ENCODE assay signal across 12 mouse cellular contexts in the genomic region with DNA sequence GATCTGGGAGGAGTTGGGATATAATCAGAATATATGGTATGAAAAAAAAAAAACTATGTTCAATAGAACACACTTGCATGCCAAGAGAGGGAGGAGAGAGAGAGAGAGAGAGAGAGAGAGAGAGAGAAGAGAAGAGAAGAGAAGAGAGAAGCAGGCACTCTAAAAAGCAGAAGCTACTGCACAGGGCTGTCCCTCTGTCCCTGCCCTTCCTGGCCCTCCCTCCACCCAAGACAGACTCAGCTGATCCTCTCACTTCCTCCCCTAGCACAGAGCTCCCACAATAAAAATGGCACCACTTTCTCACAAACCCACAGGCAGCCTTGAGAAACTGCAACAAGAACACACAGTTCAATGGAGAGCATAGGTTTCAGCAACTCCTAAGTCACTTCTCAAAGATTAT. TPM values are rescaled to one million over a fixed set of nuclear protein-coding genes. Genes with fewer than 3 reads are reported as not detected.
A peak's percentile ranks its signal among the peaks of the same experiment; 100 is the strongest.
DNase-seq lines count a peak whose midpoint lies in the region; ATAC-seq lines count a peak whose summit lies in the region.
"Had no signal": no experiment of that assay in that cellular context is flagged by ENCODE, and none has a peak within 500 bp of the region (broad histone marks: within the 10 kb centered on the region; RNA-seq: fewer than 3 reads in every experiment).

No protein-coding gene starts in this region.

- ATAC-seq in hindbrain, embryonic 13.5 days (ENCODE audit: low FRiP score), result no peak
- ATAC-seq in forebrain, embryonic 15.5 days (replicated peaks), result no peak
- no peak for ATAC-seq in cerebellum, adult (ENCODE audit: insufficient number of reproducible peaks, low FRiP score, low TSS enrichment)
- ATAC-seq: forebrain, embryonic 16.5 days had no signal

- no peak overlapping the region for H3K4me3 ChIP-seq in hindbrain, embryonic 13.5 days
- H3K4me3 ChIP-seq in forebrain, embryonic 15.5 days, result no peak overlapping the region
- H3K4me3 ChIP-seq: heart, adult 2 months; lung, embryonic 15.5 days; neural tube, embryonic 12.5 days had no signal

- no peaks in the 10 kb centered on the region for H3K27me3 ChIP-seq in hindbrain, embryonic 13.5 days
- H3K27me3 ChIP-seq in forebrain, embryonic 15.5 days, result no peaks in the 10 kb centered on the region
- H3K27me3 ChIP-seq: lung, embryonic 15.5 days; neural tube, embryonic 12.5 days had no signal

- H3K27ac ChIP-seq in hindbrain, embryonic 13.5 days, result no peak overlapping the region
- no peak overlapping the region for H3K27ac ChIP-seq in forebrain, embryonic 15.5 days (replicated peaks)
- H3K27ac ChIP-seq: heart, adult 2 months; lung, embryonic 15.5 days; neural tube, embryonic 12.5 days had no signal

- peaks cover 8% of the 10 kb centered on the region for H3K4me1 ChIP-seq in hindbrain, embryonic 13.5 days (replicated peaks)
- H3K4me1 ChIP-seq in forebrain, embryonic 15.5 days, result peaks cover 9% of the 10 kb centered on the region
- H3K4me1 ChIP-seq: neural tube, embryonic 12.5 days had no signal

- H3K4me2 ChIP-seq in hindbrain, embryonic 13.5 days, result no peak overlapping the region
- H3K4me2 ChIP-seq in forebrain, embryonic 15.5 days (replicated peaks), result no peak overlapping the region
- H3K4me2 ChIP-seq: lung, embryonic 15.5 days; neural tube, embryonic 12.5 days had no signal

- H3K9me3 ChIP-seq in hindbrain, embryonic 13.5 days, result no peaks in the 10 kb centered on the region
- H3K9me3 ChIP-seq in forebrain, embryonic 15.5 days, result no peaks in the 10 kb centered on the region
- H3K9me3 ChIP-seq: lung, embryonic 15.5 days; neural tube, embryonic 12.5 days had no signal

- H3K36me3 ChIP-seq in hindbrain, embryonic 13.5 days, result no peaks in the 10 kb centered on the region
- H3K36me3 ChIP-seq in forebrain, embryonic 15.5 days, result no peaks in the 10 kb centered on the region
- H3K36me3 ChIP-seq: lung, embryonic 15.5 days; neural tube, embryonic 12.5 days had no signal

- peak; percentile 96 for DNase-seq in heart, adult 11 months
- no peak for DNase-seq in heart, postnatal 4 days
- peak; percentile 79 for DNase-seq in A20 (ENCODE audit: low read depth, low spot score)
- DNase-seq in c-Kit-positive CD71-negative TER-119-negative erythroid progenitor cells, embryonic 14.5 days (ENCODE audit: low read depth), result peak; percentile 36
- DNase-seq in monocyte, adult 2 months (ENCODE audit: low read depth in 1 of 2, low spot score in 2 of 2), result peak; percentile 46 to 62

- no peak overlapping the region for H3K9ac ChIP-seq in hindbrain, embryonic 13.5 days
- H3K9ac ChIP-seq in forebrain, embryonic 15.5 days (replicated peaks), result no peak overlapping the region
- H3K9ac ChIP-seq: lung, embryonic 15.5 days; neural tube, embryonic 12.5 days had no signal

RNA-seq across cellular contexts. Expression of a gene that starts 2.2 kb away (rescaled TPM):
- total RNA-seq in heart, postnatal 4 days (2021), result 10 to 100 TPM; 23.0 to 26.1 TPM
- polyA plus RNA-seq in hindbrain, embryonic 13.5 days (2015; fragmentation: Nextera tagmentation; extraction: Ambion mirVana), result 7.5 and 7.8 TPM in 2 replicates
- polyA plus RNA-seq in forebrain, embryonic 15.5 days (2015; fragmentation: Nextera tagmentation; extraction: Ambion mirVana), result 9.3 and 9.7 TPM in 2 replicates
